Mouse (Mus musculus) T-cell, adult 2 months (primary cell): Measurements from ENCODE around the gene Eml6.
"Not testable (repeated sequence)": the region's sequence is repeated elsewhere in the genome, so short reads cannot be mapped to it uniquely, and the experiment has no call there.

ENCODE experiments used
- DNase-seq: peaks from one replicate; pipeline ENCODE4 v3.0.0; 2022; ENCODE audit warnings: low spot score

Gene Eml6

GRCm38 (mm10) chr11:29840606-29841227 lies 185.1 kb downstream of the Eml6 start:
- no peak for DNase-seq

GRCm38 (mm10) chr11:29839781-29840180 lies 186.1 kb downstream of the Eml6 start:
- DNase-seq, result no peak

GRCm38 (mm10) chr11:29837066-29837465 lies 188.8 kb downstream of the Eml6 start:
- no peak for DNase-seq

- no peak for DNase-seq
These were observed 198.1 kb downstream of the Eml6 start for GRCm38 (mm10) chr11:29827729-29828128.

- DNase-seq, result no peak
These were observed 199.8 kb downstream of the Eml6 start for GRCm38 (mm10) chr11:29826001-29826400.

GRCm38 (mm10) chr11:29825271-29825718 lies 200.5 kb downstream of the Eml6 start, which contains the start of gene 4931440F15Rik:
4931440F15Rik (minus strand) TSS chr11:29825668.
- DNase-seq, result not testable (repeated sequence)

- DNase-seq, result not testable (repeated sequence)
These were observed 201.2 kb downstream of the Eml6 start for GRCm38 (mm10) chr11:29824474-29825270.

- no peak for DNase-seq
These were observed 202.7 kb downstream of the Eml6 start for GRCm38 (mm10) chr11:29823141-29823540.

- DNase-seq, result no peak
These were observed 210.2 kb downstream of the Eml6 start for GRCm38 (mm10) chr11:29815670-29816069.

- DNase-seq, result no peak
These were observed 210.6 kb downstream of the Eml6 start for GRCm38 (mm10) chr11:29815261-29815660.

GRCm38 (mm10) chr11:29813267-29813666 lies 212.6 kb downstream of the Eml6 start:
- no peak for DNase-seq

- no peak for DNase-seq
These were observed 213.4 kb downstream of the Eml6 start for GRCm38 (mm10) chr11:29812475-29812874.

- DNase-seq, result no peak
These were observed 215.5 kb downstream of the Eml6 start for GRCm38 (mm10) chr11:29810324-29810723.

GRCm38 (mm10) chr11:29808981-29809589 lies 216.7 kb downstream of the Eml6 start:
- no peak for DNase-seq

GRCm38 (mm10) chr11:29808173-29808980 lies 217.5 kb downstream of the Eml6 start:
- DNase-seq, result no peak

- no peak for DNase-seq
These were observed 218.5 kb downstream of the Eml6 start for GRCm38 (mm10) chr11:29807325-29807724.

GRCm38 (mm10) chr11:29801432-29802427 lies 224.1 kb downstream of the Eml6 start:
- no peak for DNase-seq

- DNase-seq, result no peak
These were observed 226.0 kb downstream of the Eml6 start for GRCm38 (mm10) chr11:29799839-29800238.

GRCm38 (mm10) chr11:29795106-29795505 lies 230.7 kb downstream of the Eml6 start:
- DNase-seq, result no peak

GRCm38 (mm10) chr11:29794475-29794874 lies 231.4 kb downstream of the Eml6 start:
- DNase-seq, result no peak

GRCm38 (mm10) chr11:29790796-29791195 lies 235.0 kb downstream of the Eml6 start:
- DNase-seq, result no peak
